In the genomic region with DNA sequence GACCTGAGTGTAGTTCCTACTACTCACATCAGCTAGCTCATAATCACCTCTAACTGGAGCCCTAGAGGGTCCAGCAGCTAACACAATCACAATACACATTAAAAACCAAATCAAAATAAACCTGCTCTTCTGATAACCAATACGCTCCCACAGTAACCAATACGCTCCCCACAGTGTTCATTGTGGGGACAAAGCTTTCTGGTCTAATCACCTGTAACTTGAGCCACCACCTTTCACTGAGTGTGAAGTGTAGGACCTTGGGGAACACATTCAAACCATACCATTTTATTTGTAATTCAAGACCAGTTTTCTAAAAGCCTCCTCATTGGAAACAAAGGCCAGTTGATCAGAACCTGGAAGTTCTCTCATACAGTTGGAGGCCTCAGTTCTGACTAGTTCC, we compare ENCODE assay signal across 19 mouse cellular contexts.
"Had no signal": no experiment of that assay in that cellular context is flagged by ENCODE, and none has a peak within 500 bp of the region (broad histone marks: within the 10 kb centered on the region; RNA-seq: fewer than 3 reads in every experiment).

No protein-coding gene starts in this region.

- H3K4me1 ChIP-seq: midbrain, embryonic 10.5 days; midbrain, embryonic 12.5 days; neural tube, embryonic 15.5 days had no signal

- H3K9me3 ChIP-seq: midbrain, embryonic 10.5 days; midbrain, embryonic 12.5 days; neural tube, embryonic 13.5 days; neural tube, embryonic 15.5 days had no signal

- H3K4me3 ChIP-seq: midbrain, embryonic 10.5 days; midbrain, embryonic 12.5 days; myocyte; neural tube, embryonic 13.5 days; neural tube, embryonic 15.5 days had no signal

- DNase-seq: lung, adult 18-20 months; lung, embryonic 14.5 days; lung, postnatal 10 days; lung, postnatal 4 days; midbrain, embryonic 14.5 days; retina, postnatal 1 day; right cerebral cortex, adult 18-20 months; right cerebral cortex, postnatal 25 days; right cerebral cortex, postnatal 4 days; spleen, adult 18-20 months; thymus, adult 18-20 months; thymus, postnatal 14 days; thymus, postnatal 36 days had no signal

- H3K27me3 ChIP-seq: midbrain, embryonic 12.5 days; neural tube, embryonic 13.5 days; neural tube, embryonic 15.5 days had no signal

- H3K27ac ChIP-seq: midbrain, embryonic 10.5 days; midbrain, embryonic 12.5 days; neural tube, embryonic 13.5 days; neural tube, embryonic 15.5 days had no signal

- H3K9ac ChIP-seq: lung, embryonic 14.5 days; midbrain, embryonic 12.5 days; neural tube, embryonic 13.5 days; neural tube, embryonic 15.5 days had no signal

- H3K4me2 ChIP-seq: lung, embryonic 14.5 days; midbrain, embryonic 12.5 days; neural tube, embryonic 13.5 days; neural tube, embryonic 15.5 days had no signal

- H3K36me3 ChIP-seq: midbrain, embryonic 10.5 days; midbrain, embryonic 12.5 days; neural tube, embryonic 13.5 days; neural tube, embryonic 15.5 days had no signal

- ATAC-seq: midbrain, embryonic 16.5 days had no signal
